Comparison of ENCODE assay signal across 8 mouse cellular contexts in genomic region chr11:94990749-94991577, GRCm38 (mm10). TPM values are rescaled to one million over a fixed set of nuclear protein-coding genes. Genes with fewer than 3 reads are reported as not detected.
DNase-seq lines count a peak whose midpoint lies in the region; ATAC-seq lines count a peak whose summit lies in the region.

TSS of gene Ppp1r9b (plus strand) at chr11:94991035.

- DNase-seq in adrenal gland, adult 18-20 months (ENCODE audit: low spot score in 2 of 2): peak; percentile 95 to 96
- peak; percentile 94 for DNase-seq in embryo, embryonic 10.5 days (ENCODE audit: low spot score)
- peak; percentile 95 for DNase-seq in gastrocnemius, postnatal 14 days
- DNase-seq in left cerebral cortex, postnatal 25 days (ENCODE audit: low spot score in 2 of 2): peak; percentile 92 to 94
- peak; percentile 92 for DNase-seq in mesoderm, embryonic 11.5 days (ENCODE audit: low read depth, low spot score)
- DNase-seq in right cerebral cortex, postnatal 25 days: peak; percentile 91
- DNase-seq in urinary bladder, postnatal 36 days (ENCODE audit: low spot score in 2 of 2): peak; percentile 87 to 93

- intact Hi-C loops in gastrocnemius, postnatal 14 days (cut with DNase I; ENCODE audit: low total_unique reads): no loop called here
- intact Hi-C loops in left cerebral cortex, postnatal 25 days (cut with DNase I): loop anchor here (5.0 kb wide), 2 partner anchors 46 to 664 kb away; partner anchors contain the start of gene Ankrd40

- ATAC-seq in inflammation-experienced regulatory T-cells, adult 6 months: peak; percentile 81

RNA-seq across cellular contexts. Expression of gene Ppp1r9b, which starts in this region (rescaled TPM):
- total RNA-seq in adrenal gland, adult 18-20 months (2021): 100 to 1,000 TPM; 107 to 115 TPM
- total RNA-seq in gastrocnemius, postnatal 14 days (2021): 10 to 100 TPM; 38.7 to 38.8 TPM
- polyA plus RNA-seq in inflammation-experienced regulatory T-cells, adult 6 months (2017; shearing (Covaris generic)): 10 to 100 TPM; 19.1 to 24.8 (median 24.8) TPM
- total RNA-seq in left cerebral cortex, postnatal 25 days (2021): 100 to 1,000 TPM; 675 to 703 TPM

Comparison
In these comparisons a context has a peak if more than half of its experiments do, and no peak if none do; other contexts are left out.
1. Peak in every context shown above with its lines: DNase-seq and ATAC-seq.
2. RNA of gene Ppp1r9b (total RNA-seq): 675 to 703 TPM in left cerebral cortex, postnatal 25 days; 107 to 115 TPM in adrenal gland, adult 18-20 months and 38.7 to 38.8 TPM in gastrocnemius, postnatal 14 days; every median in the first group is over 4 times any median in the second.